Mouse (Mus musculus) olfactory bulb, adult 2 months (tissue): Measurements from ENCODE around the gene Ankrd22.

ENCODE experiments used
- CTCF ChIP-seq: fragments of 200-500 bp; IDR thresholded peaks from 2 replicates; pipeline ENCODE4 v1.5.1; 2012; ENCODE audit warnings: low read depth, mild to moderate bottlenecking, low read length, moderate library complexity; ENCODE audit not compliant: insufficient read depth
- POLR2A ChIP-seq: fragments of 200-500 bp; IDR thresholded peaks from 2 replicates; pipeline ENCODE4 v1.6.1; 2012; ENCODE audit warnings: mild to moderate bottlenecking, low read depth, low read length, moderate library complexity; ENCODE audit not compliant: insufficient read depth

DNA sequence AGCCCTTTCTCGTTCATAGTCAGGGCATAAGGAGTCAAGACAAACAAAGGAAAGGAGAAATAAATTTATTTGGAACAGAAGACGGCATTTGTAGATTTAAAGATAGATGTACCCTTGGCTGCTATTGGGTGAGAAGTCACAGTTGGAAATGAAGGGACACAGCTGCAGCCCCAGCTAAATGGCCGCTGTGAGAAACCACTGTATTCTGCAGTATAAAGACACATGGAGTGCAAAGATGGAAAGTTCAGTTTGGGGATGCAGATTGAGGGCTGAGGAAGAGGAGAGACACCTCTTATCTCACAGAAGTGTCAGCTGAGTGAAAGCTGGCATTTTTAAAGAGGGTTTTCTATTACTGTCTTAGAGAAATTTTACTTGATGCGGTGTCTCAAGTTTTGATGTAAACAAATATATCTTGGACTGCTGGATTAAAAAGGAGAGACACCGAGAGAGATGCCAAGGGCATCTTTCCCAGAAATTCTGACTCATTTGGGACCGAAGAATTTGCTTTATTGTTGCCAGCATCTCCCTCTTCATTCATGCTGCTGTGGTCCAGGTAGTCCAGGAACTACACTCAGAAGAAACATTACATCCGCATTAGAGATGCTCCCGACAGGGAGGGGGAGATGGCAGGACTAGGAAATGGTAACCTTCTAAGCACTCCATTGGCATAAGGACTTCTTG, 41.0 kb upstream of the Ankrd22 start:
- TF ChIP-seq POLR2A (no peak), CTCF (no peak)
